Mouse (Mus musculus): ENCODE data around the gene Magea5. TPM values are rescaled to one million over a fixed set of nuclear protein-coding genes. Genes with fewer than 3 reads are reported as not detected.

The Magea5 gene
- not detected in 2 replicates for polyA plus RNA-seq (2012; rRNA removed)

GRCm38 (mm10) chrX:155063045-155063444 is at the start of gene Magea5:
TSS of gene Magea5 (minus strand) at chrX:155063145.

GRCm38 (mm10) chrX:155093566-155093965 is 30.6 kb upstream of the Magea5 start, which contains the start of gene Magea2:
TSS of gene Magea2 (minus strand) at chrX:155093666.

GRCm38 (mm10) chrX:155089693-155090092 is 26.7 kb upstream of the Magea5 start, which contains the start of gene Magea1:
TSS of gene Magea1 (minus strand) at chrX:155089793.

Other genes with a start within 250 kb of the Magea5 start
- not detected in 2 replicates for gene Cldn34b1, start 172.9 kb downstream of the Magea5 start, polyA plus RNA-seq (2012; rRNA removed)
- gene Magea6, start 127.2 kb downstream of the Magea5 start, polyA plus RNA-seq (2012; rRNA removed): not detected in 2 replicates
- not detected in 2 replicates for gene Magea3, start 113.6 kb downstream of the Magea5 start, polyA plus RNA-seq (2012; rRNA removed)
- gene Magea8, start 67.3 kb downstream of the Magea5 start, polyA plus RNA-seq (2012; rRNA removed): not detected in 2 replicates
- not detected in 2 replicates for gene Magea1, start 26.6 kb upstream of the Magea5 start, polyA plus RNA-seq (2012; rRNA removed)
- not detected in 2 replicates for gene Magea2, start 30.5 kb upstream of the Magea5 start, polyA plus RNA-seq (2012; rRNA removed)
- not detected in 2 replicates for gene Cldn34b2, start 65.3 kb upstream of the Magea5 start, polyA plus RNA-seq (2012; rRNA removed)
- 15.5 and 16.1 TPM in 2 replicates for gene Sat1, start 153.3 kb upstream of the Magea5 start, polyA plus RNA-seq (2012; rRNA removed)
- gene Acot9, start 199.3 kb upstream of the Magea5 start, polyA plus RNA-seq (2012; rRNA removed): 7.8 and 8.4 TPM in 2 replicates

All from ovary, adult 2 months (tissue).